Mouse (Mus musculus): ENCODE results near the gene Amt. TPM values are rescaled to one million over a fixed set of nuclear protein-coding genes. Genes with fewer than 3 reads are reported as not detected.
A peak's percentile ranks its signal among the peaks of the same experiment; 100 is the strongest.

The Amt gene
- total RNA-seq, 2 experiments from 2014 or later: 0.83 to 1.0 TPM

DNA sequence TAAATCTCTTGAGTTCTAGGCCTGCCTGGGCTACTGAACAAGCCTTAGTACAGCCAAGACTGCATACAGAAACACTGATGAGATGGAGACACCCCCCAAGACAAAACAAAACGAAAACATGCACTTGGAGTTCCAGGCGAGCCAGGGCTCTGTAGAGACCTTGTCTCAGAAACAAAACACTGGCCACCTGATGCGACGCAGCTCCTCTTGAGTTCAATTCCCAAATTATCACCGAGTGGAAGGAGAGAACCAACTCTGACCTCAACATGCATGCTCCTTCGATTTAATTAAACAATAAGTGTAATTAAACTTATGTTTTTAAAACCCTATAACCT, 41.9 kb downstream of the Amt start:
- no peak for DNase-seq (ENCODE audit: low spot score)

DNA sequence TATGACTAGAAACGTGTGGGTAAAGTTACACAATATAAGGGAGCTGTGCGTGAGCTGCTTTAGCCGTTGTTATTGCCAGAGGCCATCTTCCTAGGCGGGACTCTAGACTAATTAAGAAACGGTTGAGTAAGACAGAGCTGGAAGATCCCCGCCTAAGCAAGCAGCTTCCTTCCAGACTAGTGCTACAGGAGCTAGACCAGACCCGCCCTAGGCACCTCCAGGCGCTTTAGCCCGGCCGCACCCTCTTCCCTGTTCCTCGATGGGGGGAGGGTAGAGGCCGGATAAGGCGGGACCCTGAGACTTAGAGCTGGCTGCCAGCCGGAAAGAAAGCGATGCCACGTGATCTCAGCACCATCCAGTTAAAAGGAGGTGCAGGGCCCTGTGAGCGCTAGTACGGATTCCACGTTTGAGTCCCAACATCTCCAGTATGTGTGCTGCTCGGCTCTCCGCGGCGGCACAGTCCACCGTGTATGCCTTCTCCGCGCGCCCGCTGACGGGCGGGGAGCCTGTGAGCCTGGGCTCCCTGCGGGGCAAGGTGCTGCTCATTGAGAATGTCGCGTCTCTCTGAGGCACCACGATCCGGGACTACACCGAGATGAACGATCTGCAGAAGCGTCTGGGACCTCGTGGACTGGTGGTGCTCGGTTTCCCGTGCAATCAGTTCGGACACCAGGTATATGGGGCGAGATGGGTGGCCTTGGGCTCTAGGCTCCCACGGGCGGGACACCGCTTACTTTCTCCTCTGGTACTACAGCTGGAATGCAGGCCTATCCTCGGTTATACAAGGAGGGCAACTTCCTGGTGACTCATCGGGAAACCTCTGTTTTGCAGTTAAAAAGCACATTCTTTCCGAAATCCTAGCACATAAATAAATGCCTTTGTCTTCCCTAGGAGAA, 42.5 kb downstream of the Amt start, which contains the start of gene Gpx1:
Gene Gpx1, plus strand, starts transcription at position 18 of the 896 bp plus-strand sequence.
- peak; percentile 91 for DNase-seq (ENCODE audit: low spot score)

DNA sequence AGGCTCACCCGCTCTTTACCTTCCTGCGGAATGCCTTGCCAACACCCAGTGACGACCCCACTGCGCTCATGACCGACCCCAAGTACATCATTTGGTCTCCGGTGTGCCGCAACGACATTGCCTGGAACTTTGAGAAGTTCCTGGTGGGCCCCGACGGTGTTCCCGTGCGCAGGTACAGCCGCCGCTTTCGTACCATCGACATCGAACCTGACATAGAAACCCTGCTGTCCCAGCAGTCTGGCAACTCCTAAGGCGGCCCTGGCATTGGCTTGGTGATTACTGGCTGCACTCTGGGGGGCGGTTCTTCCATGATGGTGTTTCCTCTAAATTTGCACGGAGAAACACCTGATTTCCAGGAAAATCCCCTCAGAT, 43.2 kb downstream of the Amt start:
- DNase-seq (ENCODE audit: low spot score): no peak

DNA sequence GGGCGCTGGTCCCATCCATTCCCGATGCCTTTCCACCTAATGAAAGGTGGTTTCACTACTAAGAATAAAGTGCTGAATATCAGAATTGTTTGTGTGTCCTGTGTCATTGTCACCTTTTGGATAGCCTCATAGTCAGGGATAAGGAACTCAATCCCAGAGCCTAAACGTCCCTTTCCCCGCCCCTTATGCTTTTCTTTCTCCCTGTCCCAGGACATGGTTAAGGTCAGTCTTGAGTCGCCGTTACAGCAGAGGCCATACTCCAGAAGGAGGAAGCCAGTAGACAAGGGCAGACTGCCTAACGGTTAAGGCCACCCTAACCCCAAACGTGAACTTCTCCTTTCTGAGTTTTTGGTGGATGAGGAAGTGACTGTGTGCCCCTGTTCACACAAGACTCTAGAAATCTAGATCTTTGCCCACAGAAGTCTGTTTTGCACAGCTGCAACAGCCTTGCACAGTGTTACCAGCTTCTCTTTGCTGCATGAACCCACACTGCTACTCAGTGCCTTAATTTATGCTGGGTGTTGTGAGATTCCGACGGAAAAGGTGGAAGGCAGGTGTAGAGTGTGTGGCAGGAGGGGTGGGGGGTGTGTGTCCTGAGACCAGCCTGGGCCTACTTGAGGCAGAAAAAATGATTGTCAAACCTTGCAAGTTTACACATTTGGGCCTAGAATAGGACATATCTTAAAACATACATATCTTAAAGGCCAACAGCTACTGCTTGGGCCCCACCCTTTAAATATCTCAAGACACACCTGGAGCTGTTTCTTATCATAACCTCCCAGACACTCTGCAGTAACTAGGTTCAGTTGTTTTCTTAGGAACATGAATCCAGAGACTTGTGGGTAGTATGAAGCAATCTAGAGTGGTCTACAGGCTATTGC, 43.8 kb downstream of the Amt start:
- DNase-seq (ENCODE audit: low spot score): no peak

DNA sequence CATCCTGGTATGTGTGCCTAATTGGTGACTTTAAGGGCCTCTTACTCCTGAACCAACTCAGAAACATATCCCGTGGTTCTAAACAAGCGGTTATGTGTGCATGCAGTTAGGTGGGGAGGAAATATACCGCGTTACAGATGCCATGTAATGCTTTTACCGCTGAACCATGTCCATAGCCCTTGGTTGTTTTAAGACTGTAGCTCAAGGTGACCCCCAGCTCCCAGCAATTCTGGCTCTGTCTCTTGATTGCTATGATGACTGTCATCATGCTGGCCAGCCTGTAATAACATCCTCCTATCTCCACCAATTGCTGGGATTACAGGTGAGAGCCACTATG, 44.5 kb downstream of the Amt start:
- DNase-seq (ENCODE audit: low spot score): no peak

DNA sequence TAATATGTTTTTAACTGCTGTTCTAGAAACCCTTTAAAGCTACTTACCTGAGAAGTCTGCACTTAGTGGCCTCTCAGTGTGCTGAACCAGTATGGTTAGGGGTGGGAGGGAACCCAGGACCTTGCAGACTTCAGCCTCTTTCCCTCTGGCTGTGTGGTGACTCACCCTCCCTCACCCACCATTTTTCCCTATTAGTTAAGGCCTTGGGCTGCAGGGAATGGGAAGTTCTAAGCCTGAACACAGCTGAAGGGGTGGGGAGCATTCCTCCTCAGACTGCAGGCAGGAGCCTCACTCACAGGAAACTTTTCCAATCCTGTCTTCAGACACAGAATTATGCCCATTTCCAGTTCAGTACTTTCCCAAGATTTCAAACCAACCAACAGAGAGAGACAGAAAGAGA, 45.1 kb downstream of the Amt start:
- no peak for DNase-seq (ENCODE audit: low spot score)

DNA sequence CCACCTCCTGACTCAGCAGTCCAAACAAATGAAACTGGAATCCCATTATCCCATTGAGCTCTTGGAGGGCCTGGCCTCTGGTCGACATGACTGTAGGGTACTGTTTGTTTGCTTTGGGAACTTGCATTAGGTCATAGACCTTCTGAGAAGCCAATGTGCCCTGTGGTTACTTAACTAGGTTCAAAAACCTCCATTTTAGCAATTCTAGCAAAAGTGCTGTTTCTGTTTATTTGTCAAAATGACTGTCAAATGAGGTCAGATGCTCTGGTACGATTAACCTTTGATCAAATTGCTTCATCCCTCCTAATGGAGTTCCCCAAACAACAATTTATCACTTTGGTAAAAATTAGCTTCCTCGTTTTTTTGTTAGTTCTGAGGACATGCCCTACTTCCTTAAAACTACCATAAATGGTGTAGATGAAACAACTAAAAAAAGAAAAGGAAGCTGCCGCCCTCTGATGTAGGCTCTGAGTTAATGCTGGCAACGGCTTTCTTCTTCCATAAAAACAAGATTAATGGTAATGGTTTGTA, 45.7 kb downstream of the Amt start:
- DNase-seq (ENCODE audit: low spot score): no peak

DNA sequence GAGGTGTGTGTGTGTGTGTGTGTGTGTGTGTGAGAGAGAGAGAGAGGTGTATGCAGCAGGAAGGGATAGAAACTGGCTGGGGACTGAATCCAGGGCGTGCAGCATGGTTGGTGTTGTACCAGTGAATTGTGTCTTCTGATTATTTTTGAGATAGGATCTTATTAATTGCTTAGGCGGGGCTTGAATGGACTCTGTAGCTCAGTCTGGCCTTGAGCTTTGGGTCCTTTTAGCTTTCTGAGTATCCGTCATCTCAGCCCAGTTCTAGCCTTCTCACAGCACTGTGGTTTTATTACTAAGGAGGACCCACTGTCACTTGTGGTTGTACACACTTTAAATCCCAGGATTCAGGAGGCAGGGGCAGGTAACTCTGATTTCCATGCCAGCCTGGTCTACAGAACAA, 46.7 kb downstream of the Amt start:
- DNase-seq (ENCODE audit: low spot score): no peak

DNA sequence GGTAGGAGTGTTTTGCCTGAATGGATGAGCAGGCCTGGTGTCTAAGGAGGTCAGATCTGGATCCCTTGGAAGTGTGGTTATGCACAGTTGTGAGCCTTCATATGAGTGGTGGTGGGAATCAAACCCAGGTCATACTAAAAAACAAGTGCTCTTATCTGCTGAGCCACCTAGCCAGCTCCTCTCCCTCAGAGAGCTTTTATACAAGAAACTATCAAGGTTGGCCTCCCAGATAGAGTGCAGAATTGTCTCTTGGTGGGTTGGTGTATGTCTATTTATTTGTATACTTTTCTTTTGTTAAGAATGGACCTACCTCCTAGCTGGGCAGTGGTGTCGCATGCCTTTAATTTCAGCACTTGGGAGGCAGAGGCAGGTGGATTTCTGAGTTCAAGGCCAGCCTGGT, 47.2 kb downstream of the Amt start:
- no peak for DNase-seq (ENCODE audit: low spot score)

DNA sequence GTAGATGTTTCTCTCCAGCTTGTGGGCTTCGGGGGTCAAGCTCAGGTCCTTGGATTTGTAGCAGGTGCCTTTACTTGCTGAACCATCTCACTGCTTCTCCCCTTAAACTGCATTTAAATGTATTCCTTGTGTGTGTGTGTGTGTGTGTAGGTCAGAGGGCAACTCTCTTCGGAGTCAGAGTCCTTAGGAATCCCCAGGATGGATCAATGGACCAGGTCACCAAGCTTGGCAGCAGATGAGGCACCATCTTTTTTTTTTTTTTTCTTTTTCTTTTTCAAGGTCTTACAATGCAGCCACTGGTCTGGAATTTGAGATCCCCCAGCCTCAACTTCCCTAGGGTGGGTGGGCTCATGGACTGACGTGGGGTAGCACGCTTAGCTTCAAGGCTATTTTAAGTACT, 47.8 kb downstream of the Amt start:
- DNase-seq (ENCODE audit: low spot score): no peak

DNA sequence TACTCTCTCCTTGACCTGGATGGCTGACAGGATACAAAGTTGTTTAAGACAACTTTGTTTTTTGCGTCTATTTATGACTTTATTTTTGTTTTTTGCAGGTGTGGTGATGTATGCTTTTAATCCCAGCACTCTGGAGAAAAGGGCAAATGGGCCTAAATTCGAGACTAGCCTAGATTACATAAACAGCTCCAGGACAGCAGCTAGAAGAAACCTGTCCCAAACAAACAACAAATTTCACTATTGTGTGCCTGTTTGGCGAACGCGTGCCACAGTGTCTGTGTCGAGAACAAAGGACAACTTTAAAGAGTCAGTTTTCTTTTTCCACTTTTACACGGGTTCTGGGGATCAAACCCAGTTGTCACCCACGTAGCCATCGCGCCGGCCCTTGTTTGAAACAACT, 50.4 kb downstream of the Amt start:
- no peak for DNase-seq (ENCODE audit: low spot score)

DNA sequence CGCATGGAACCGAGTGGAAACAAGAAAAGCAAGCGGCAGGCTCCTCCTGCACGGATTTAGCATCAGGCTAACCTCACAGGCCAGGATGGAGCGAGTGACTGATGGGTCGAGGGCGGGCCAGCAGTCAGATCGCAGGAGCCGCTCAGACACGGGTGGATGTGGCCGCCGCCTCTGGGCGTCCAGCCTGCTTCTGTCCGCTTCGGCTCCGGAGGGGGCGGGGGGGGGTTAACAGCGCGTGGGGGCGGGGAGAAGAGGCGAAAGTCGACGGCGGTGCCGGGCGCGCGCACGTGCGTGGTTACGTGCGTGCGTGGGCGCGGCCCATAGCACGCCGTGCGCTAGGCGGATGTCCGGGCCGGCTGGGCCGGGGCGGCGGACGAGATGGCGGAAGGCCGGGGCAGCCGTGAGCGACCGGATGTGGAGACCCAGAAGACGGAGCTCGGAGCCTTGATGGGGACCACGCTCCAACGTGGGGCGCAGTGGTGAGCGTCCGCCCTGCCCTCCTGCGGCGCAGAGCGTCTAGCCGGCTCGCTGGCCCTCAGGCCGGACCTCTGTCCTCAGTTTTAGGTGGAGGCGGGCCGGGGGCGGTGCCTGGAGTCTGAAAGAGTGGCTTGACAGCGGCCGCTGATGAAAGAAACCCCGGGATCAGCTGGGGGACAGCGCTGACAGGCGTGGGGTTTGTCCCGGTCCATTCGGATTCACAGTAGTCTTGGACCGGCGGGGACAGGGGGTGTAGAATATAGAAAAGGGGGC, 51.1 kb downstream of the Amt start, which contains the start of gene Usp4:
Gene Usp4, plus strand, starts transcription at position 314 of the 750 bp plus-strand sequence.
- peak; percentile 82 for DNase-seq (ENCODE audit: low spot score)

DNA sequence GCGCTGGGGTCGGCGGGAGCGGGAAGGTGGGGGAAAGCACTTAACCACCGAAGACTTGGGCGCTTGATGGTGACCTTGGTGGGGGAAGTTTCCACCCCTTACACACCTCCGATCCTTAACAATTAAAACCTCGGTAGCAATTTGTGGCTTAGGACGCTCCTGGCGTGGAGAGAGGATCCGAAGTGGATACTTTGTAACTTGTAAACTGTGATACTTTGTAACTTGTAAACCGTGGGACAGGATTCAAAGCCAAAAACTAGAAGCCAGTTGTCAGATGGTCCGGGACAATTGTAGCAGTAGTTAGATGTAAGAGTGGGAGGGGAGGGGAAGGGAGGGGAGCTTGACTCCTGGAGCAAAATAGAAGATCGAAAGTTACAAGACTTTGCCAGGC, 51.6 kb downstream of the Amt start:
- no peak for DNase-seq (ENCODE audit: low spot score)

DNA sequence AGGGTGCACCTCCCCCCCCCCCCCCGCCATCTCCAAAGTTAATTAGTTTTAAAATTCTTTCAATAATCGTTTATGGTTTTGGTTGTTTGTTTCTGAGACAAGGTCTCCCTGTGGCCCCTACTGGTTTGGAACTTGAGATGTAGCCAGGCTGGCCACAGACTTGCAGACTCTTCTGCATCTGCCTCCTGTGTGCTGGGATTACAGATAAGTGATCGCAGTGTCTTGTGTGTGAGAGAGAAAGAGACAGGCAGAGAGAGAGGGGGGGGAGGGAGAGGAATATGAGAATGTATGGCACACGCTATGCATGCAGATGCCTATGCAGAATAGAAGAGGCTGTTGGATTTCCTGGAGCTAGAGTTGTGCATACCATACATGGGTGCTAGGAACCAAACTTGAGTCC, 53.1 kb downstream of the Amt start:
- DNase-seq (ENCODE audit: low spot score): no peak

Other genes starting within 250 kb of the Amt start
- 1 to 10 TPM; 4.0 to 4.4 TPM for gene Gmppb, start 247.6 kb upstream of the Amt start, total RNA-seq (2021)
- gene Amigo3, start 243.7 kb upstream of the Amt start, total RNA-seq (2021): 1 to 10 TPM; 1.8 to 2.0 TPM
- not detected for gene Mst1, start 216.4 kb upstream of the Amt start, total RNA-seq (2021)
- gene Rnf123, start 213.5 kb upstream of the Amt start, total RNA-seq (2021): 100 to 1,000 TPM; 134 to 139 TPM
- gene Apeh, start 202.2 kb upstream of the Amt start, total RNA-seq (2021): 10 to 100 TPM; 25.7 to 27.8 TPM
- under 1 TPM; 0.02 TPM for gene Bsn, start 106.5 kb upstream of the Amt start, total RNA-seq (2021)
- gene Dag1, start 32.9 kb upstream of the Amt start, total RNA-seq (2021): 100 to 1,000 TPM; 166 to 173 TPM
- gene Nicn1, start 6.4 kb upstream of the Amt start, total RNA-seq (2021): 10 to 100 TPM; 12.3 to 13.1 TPM
- gene Rhoa, start 9.3 kb downstream of the Amt start, total RNA-seq (2021): 100 to 1,000 TPM in 1 of 2 experiments, 10 to 100 TPM in 1; 91.8 to 111 TPM
- gene Tcta, start 9.3 kb downstream of the Amt start, total RNA-seq (2021): 10 to 100 TPM; 28.0 to 35.6 TPM
- 10 to 100 TPM; 63.2 to 67.5 TPM for gene Gpx1, start 42.0 kb downstream of the Amt start, total RNA-seq (2021)
- gene Usp4, start 51.0 kb downstream of the Amt start, total RNA-seq (2021): 10 to 100 TPM; 81.6 to 89.2 TPM
- 1 to 10 TPM in 1 of 2 experiments, under 1 TPM in 1; 0.85 to 1.4 TPM for gene 1700102P08Rik, start 96.0 kb downstream of the Amt start, total RNA-seq (2021)
- gene Ccdc36, start 131.6 kb downstream of the Amt start, total RNA-seq (2021): not detected
- not detected for gene BC048562, start 139.6 kb downstream of the Amt start, total RNA-seq (2021)
- 10 to 100 TPM; 14.4 to 15.2 TPM for gene Ccdc71, start 163.7 kb downstream of the Amt start, total RNA-seq (2021)
- 1 to 10 TPM; 1.8 to 2.2 TPM for gene Klhdc8b, start 164.7 kb downstream of the Amt start, total RNA-seq (2021)
- gene Lamb2, start 182.9 kb downstream of the Amt start, total RNA-seq (2021): 100 to 1,000 TPM; 117 to 126 TPM
- 100 to 1,000 TPM; 126 to 127 TPM for gene Usp19, start 193.7 kb downstream of the Amt start, total RNA-seq (2021)
- gene Qars, start 210.9 kb downstream of the Amt start, total RNA-seq (2021): 10 to 100 TPM; 83.0 to 86.4 TPM
- gene Qrich1, start 220.0 kb downstream of the Amt start, total RNA-seq (2021): 10 to 100 TPM; 47.3 to 57.4 TPM